Mouse (Mus musculus) myocyte (in vitro differentiated cells): ENCODE measurements at regions not wholly inside any gene's neighbourhood (a gene's known extent, or its start where the extent isn't known, plus 50 kb on each side); places are given as distances from the start of the nearest gene placed in this dataset.

Source experiments
- H3K27me3 ChIP-seq: one replicate; pipeline ENCODE4 v1.6.1; 2011; ENCODE audit not compliant: control insufficient read depth, insufficient read depth, insufficient read length
- H3K36me3 ChIP-seq: one replicate; pipeline ENCODE4 v1.6.1; 2011; ENCODE audit not compliant: control insufficient read depth, insufficient read depth
- H3K4me2 ChIP-seq: one replicate; pipeline ENCODE4 v1.6.1; 2011; ENCODE audit warnings: low read depth, control low read depth
- H3K4me3 ChIP-seq: one replicate; pipeline ENCODE4 v1.5.1; 2011; ENCODE audit warnings: mild to moderate bottlenecking, control low read depth, moderate library complexity
- H3K79me2 ChIP-seq: one replicate; pipeline ENCODE4 v1.6.1; 2011; ENCODE audit not compliant: control insufficient read depth, insufficient read depth
- H3ac ChIP-seq: one replicate; pipeline ENCODE4 v1.6.1; 2011; ENCODE audit not compliant: control insufficient read depth, insufficient read length
- CEBPB ChIP-seq: IDR thresholded peaks from 2 replicates; pipeline ENCODE4 v1.6.1; 2011; ENCODE audit warnings: mild to moderate bottlenecking, moderate library complexity; ENCODE audit not compliant: poor library complexity, insufficient read depth, severe bottlenecking
- E2F4 ChIP-seq: IDR thresholded peaks from one replicate; pipeline ENCODE4 v1.6.1; 2011; ENCODE audit warnings: mild to moderate bottlenecking, control low read depth, moderate library complexity; ENCODE audit not compliant: insufficient read depth
- MAX ChIP-seq: IDR thresholded peaks from one replicate; pipeline ENCODE4 v1.6.1; 2011; ENCODE audit warnings: low read depth, mild to moderate bottlenecking, control low read depth
- MYOD1 ChIP-seq, 3 experiments: IDR thresholded peaks; one replicate each; pipeline ENCODE4 v1.6.1; 2011; ENCODE audit warnings: control low read depth in 2 of 3, low read depth in 2 of 3, mild to moderate bottlenecking in 2 of 3, moderate library complexity in 1 of 3; ENCODE audit not compliant: insufficient read length in 2 of 3, control insufficient read depth in 1 of 3
- MYOG ChIP-seq, 3 experiments: IDR thresholded peaks; one replicate each; pipeline ENCODE4 v1.6.1; 2011; ENCODE audit warnings: control low read depth in 2 of 3, low read depth in 2 of 3, mild to moderate bottlenecking in 2 of 3; ENCODE audit not compliant: insufficient read length in 2 of 3, control insufficient read depth in 1 of 3, insufficient read depth in 1 of 3
- POLR2A ChIP-seq: IDR thresholded peaks from one replicate; pipeline ENCODE4 v1.6.1; 2011; ENCODE audit warnings: low read depth, mild to moderate bottlenecking, control low read depth, moderate library complexity; ENCODE audit not compliant: insufficient read length
- POLR2AphosphoS2 ChIP-seq: IDR thresholded peaks from one replicate; pipeline ENCODE4 v1.6.1; 2011; ENCODE audit warnings: low read depth, control low read depth; ENCODE audit not compliant: insufficient read length
- REST ChIP-seq: IDR thresholded peaks from one replicate; pipeline ENCODE4 v1.6.1; 2011; ENCODE audit warnings: mild to moderate bottlenecking, control low read depth, moderate library complexity; ENCODE audit not compliant: insufficient read depth, insufficient read length
- SRF ChIP-seq: IDR thresholded peaks from one replicate; pipeline ENCODE4 v1.6.1; 2011; ENCODE audit warnings: low read depth; ENCODE audit not compliant: control insufficient read depth, insufficient read length
- TCF12 ChIP-seq: IDR thresholded peaks from one replicate; pipeline ENCODE4 v1.6.1; 2011; ENCODE audit warnings: mild to moderate bottlenecking, control low read depth; ENCODE audit not compliant: poor library complexity, insufficient read depth, severe bottlenecking
- TCF3 ChIP-seq: IDR thresholded peaks from one replicate; pipeline ENCODE4 v1.6.1; 2011; ENCODE audit warnings: low read depth, control low read depth; ENCODE audit not compliant: insufficient read length
- USF1 ChIP-seq: IDR thresholded peaks from one replicate; pipeline ENCODE4 v1.6.1; 2011; ENCODE audit warnings: low read depth, mild to moderate bottlenecking, control low read depth, moderate library complexity

GRCm38 (mm10) chr12:32546356-32546755 is 167.9 kb downstream of the Ccdc71l start:
- H3ac ChIP-seq, result no peak overlapping the region
- H3K36me3 ChIP-seq, result no peaks in the 10 kb centered on the region
- no peaks in the 10 kb centered on the region for H3K79me2 ChIP-seq
- H3K4me2 ChIP-seq, result no peak overlapping the region
- no peak overlapping the region for H3K4me3 ChIP-seq
- no peaks in the 10 kb centered on the region for H3K27me3 ChIP-seq
- TF ChIP-seq POLR2AphosphoS2 (no peak), MAX (no peak), SRF (no peak), MYOG (IDR thresholded peaks at IDR 0.05; ENCODE audit: control insufficient read depth in 1 of 3, insufficient read depth in 1 of 3, insufficient read length in 2 of 3, low read depth in 2 of 3) (no peak), USF1 (no peak), MYOD1 (IDR thresholded peaks at IDR 0.05; ENCODE audit: control insufficient read depth in 1 of 3, insufficient read length in 2 of 3, low read depth in 2 of 3) (no peak), POLR2A (no peak), TCF3 (no peak), E2F4 (no peak), REST (no peak), TCF12 (no peak), CEBPB (no peak)

- TF ChIP-seq SRF, result no peak
- TF ChIP-seq E2F4, result no peak
- TF ChIP-seq TCF12, result no peak
- no peak for TF ChIP-seq MAX
- TF ChIP-seq CEBPB, result no peak
- TF ChIP-seq POLR2AphosphoS2, result no peak
- no peak for TF ChIP-seq MYOG (IDR thresholded peaks at IDR 0.05; ENCODE audit: control insufficient read depth in 1 of 3, insufficient read depth in 1 of 3, insufficient read length in 2 of 3, low read depth in 2 of 3)
- TF ChIP-seq REST, result no peak
- TF ChIP-seq TCF3, result no peak
- TF ChIP-seq USF1, result no peak
- no peak for TF ChIP-seq MYOD1 (IDR thresholded peaks at IDR 0.05; ENCODE audit: control insufficient read depth in 1 of 3, insufficient read length in 2 of 3, low read depth in 2 of 3)
- no peak for TF ChIP-seq POLR2A
- Histone ChIP-seq H3K4me3 (no peak overlapping the region), H3K36me3 (no peaks in the 10 kb centered on the region), H3K27me3 (no peaks in the 10 kb centered on the region), H3ac (no peak overlapping the region), H3K4me2 (no peak overlapping the region), H3K79me2 (no peaks in the 10 kb centered on the region)
Observed at GRCm38 (mm10) chr12:32553793-32554192, 175.3 kb downstream of the Ccdc71l start.

- Histone ChIP-seq H3K36me3 (no peaks in the 10 kb centered on the region), H3K4me2 (no peak overlapping the region), H3K4me3 (no peak overlapping the region), H3ac (no peak overlapping the region), H3K27me3 (no peaks in the 10 kb centered on the region), H3K79me2 (no peaks in the 10 kb centered on the region)
- TF ChIP-seq MYOD1 (IDR thresholded peaks at IDR 0.05; ENCODE audit: control insufficient read depth in 1 of 3, insufficient read length in 2 of 3, low read depth in 2 of 3), result no peak
- no peak for TF ChIP-seq MAX
- no peak for TF ChIP-seq E2F4
- no peak for TF ChIP-seq POLR2A
- TF ChIP-seq CEBPB, result no peak
- TF ChIP-seq POLR2AphosphoS2, result no peak
- no peak for TF ChIP-seq USF1
- TF ChIP-seq MYOG (IDR thresholded peaks at IDR 0.05; ENCODE audit: control insufficient read depth in 1 of 3, insufficient read depth in 1 of 3, insufficient read length in 2 of 3, low read depth in 2 of 3), result no peak
Observed at GRCm38 (mm10) chr12:32567777-32568176, 189.3 kb downstream of the Ccdc71l start.

- no peaks in the 10 kb centered on the region for H3K79me2 ChIP-seq
- no peak overlapping the region for H3K4me3 ChIP-seq
- no peaks in the 10 kb centered on the region for H3K27me3 ChIP-seq
- no peak overlapping the region for H3ac ChIP-seq
- no peaks in the 10 kb centered on the region for H3K36me3 ChIP-seq
- no peak for TF ChIP-seq E2F4
- no peak overlapping the region for H3K4me2 ChIP-seq
Observed at GRCm38 (mm10) chr12:32581304-32581703, 202.8 kb downstream of the Ccdc71l start.

- Histone ChIP-seq H3K36me3 (no peaks in the 10 kb centered on the region), H3ac (no peak overlapping the region), H3K79me2 (no peaks in the 10 kb centered on the region), H3K4me2 (no peak overlapping the region), H3K27me3 (no peaks in the 10 kb centered on the region), H3K4me3 (no peak overlapping the region)
- TF ChIP-seq POLR2AphosphoS2 (no peak), E2F4 (no peak), MAX (no peak), POLR2A (no peak), MYOD1 (IDR thresholded peaks at IDR 0.05; ENCODE audit: control insufficient read depth in 1 of 3, insufficient read length in 2 of 3, low read depth in 2 of 3) (no peak)
Observed at GRCm38 (mm10) chr12:32602131-32602815, 217.1 kb upstream of the Nampt start.
